Mouse (Mus musculus) megakaryocyte, adult 5-6 weeks (primary cell): ENCODE measurements around the gene Btaf1. TPM values are rescaled to one million over a fixed set of nuclear protein-coding genes. Genes with fewer than 3 reads are reported as not detected.
A peak's percentile ranks its signal among the peaks of the same experiment; 100 is the strongest.

Source experiments
- ATAC-seq: 2 replicates; pipeline ENCODE4 v1.8.0; 2016; ENCODE audit warnings: mild to moderate bottlenecking, inconsistent platforms; ENCODE audit not compliant: poor library complexity, severe bottlenecking
- total RNA-seq, 2 experiments: library from RNA; stranded (forward) in 1 of 2; stranded (reverse) in 1 of 2; fragments of 153-499, 151-499 nt in 1 of 2; fragments of 221-1000, 200-1000 nt in 1 of 2; gene quantifications; 2 replicates each; pipeline versions ENCODE4 v1.2.3 to v1.2.4; 2015 to 2017

The Btaf1 gene
- total RNA-seq, 2 experiments from 2014 or later = 30.8 to 44.2 TPM

DNA sequence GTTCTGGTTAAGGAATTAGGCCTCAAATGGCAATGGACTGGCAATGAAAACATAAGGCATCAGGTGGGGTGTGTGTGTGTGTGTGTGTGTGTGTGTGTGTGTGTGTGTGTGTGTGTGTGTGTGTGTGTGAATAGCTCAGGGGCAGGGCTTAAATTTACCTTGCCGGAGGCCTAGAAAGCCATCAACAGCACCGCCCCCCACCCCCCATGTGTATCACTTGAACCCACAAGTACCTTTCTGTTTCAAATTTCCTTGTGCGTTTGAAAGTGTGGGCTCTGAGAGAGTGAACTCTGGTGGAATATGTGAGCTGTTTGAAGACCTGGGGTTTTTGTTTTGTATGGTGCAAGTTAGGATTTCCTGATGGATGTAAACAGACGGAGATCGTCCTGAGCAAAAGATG lies 93.1 kb downstream of the Btaf1 start:
- ATAC-seq = no peak

DNA sequence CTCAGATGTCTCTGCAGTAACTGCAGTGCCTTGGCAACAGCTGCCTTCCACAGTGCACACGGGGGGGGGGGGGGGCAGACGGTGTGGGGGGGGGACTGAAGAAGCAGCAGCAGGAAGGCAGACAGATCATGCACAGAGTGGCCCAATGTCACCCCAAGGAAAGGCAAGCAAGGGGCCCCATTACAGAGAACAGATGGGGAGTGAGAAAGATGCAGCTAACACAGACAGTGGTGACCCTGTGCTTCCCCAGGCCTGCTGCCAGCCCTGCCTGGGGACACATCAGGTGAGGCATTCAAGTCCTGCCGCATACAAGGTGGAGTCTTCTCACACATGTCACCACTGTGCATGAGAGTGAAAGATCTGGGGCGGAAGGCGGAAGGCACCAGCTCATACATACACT lies 94.7 kb downstream of the Btaf1 start:
- ATAC-seq = no peak

DNA sequence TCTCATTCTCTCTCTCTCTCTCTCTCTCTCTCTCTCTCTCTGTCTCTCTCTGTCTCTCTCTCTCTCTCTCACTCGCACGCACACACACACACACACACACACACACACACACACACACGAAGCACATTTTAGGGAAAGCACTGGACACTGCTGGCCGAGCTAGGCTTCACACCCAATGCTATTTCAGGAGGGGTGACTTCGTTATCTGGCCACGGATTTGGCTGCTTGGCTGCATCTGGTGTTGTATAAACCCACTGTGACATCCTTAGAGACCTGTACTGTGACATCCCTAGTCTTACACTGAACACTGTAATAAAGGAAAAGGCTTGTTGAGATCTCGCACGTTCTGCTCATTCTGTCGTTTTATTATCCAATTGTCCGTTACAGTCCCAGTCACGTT lies 95.1 kb downstream of the Btaf1 start:
- no peak for ATAC-seq

DNA sequence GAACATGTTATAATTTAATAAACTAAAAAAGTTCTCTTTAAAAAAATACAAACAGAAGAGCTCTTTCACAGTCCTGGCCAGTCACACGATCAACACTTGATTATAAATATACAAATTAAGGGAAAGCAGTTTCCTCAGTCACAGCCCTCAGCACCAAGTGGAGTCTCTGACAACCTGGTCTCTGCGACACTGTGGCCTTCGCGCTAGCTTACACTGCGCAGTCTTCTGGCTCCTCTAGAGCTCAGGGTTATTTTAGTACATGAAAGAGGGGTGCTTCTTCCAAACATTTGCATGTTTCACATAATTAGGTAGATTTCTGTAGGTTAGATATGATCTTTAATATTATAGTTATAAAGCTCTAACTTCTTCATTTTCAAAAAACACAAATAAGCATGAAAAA lies 96.3 kb downstream of the Btaf1 start:
- no peak for ATAC-seq

DNA sequence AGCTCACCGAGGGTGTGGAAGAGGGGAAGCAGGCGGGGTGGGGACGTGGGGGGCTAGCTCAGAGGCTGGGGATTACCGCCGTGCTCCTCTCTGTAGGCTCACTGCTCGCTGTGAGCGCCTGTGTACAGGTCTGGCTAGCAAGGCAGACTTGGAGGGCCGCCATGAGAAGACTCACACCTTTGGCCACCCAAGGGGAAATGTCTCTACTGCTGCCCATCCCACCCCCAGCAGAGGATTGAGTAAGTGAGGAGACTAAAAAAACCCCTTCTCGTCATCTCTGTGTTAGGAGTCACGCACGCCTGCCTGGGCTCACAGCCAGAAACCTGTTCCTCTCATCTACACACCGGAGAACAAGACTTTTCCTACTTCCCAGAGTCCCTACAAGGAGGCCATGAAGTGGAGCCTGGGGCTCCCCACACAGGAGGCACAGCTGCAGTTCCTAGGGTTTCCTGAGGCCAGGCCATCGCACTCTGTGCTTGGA lies 100.0 kb downstream of the Btaf1 start:
- ATAC-seq = no peak

DNA sequence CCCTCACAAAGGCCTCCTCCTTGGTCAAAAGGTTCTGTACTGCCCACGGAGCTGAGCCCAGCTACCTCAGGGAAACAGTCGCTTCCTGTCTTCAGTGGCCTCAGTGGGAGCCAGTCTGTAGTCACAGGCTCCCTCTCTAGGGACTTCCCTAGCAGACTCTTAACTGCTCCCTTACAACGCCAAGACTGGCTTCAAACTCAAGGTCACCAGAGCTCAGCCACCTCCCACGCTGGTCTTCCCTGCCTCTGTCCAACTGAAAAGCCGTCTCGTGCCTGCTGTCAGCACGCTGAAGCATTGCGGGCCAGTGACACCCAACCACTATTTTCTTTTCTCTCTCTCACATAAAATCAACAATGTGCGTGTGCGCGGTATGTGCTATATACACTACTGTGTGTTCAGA lies 100.5 kb downstream of the Btaf1 start:
- ATAC-seq = no peak

DNA sequence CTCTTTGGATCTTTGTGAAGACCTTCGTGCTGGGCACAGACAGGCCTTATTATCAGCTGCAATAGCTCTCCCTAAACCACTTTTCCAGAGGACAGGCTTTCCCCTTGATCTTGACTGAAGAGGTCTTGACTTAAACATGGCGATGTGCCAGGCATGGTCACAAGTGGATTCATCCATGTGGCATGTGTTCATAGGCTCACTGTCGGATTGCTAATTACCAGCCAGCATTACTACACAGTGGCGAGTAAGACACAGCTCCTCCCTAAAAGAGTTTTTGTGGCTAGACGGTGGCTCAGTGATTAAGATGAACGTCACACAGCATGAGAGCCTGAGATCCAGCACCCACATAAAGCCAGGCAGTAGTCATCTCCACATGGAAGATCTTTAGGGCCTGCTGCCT lies 103.9 kb downstream of the Btaf1 start:
- ATAC-seq = no peak

DNA sequence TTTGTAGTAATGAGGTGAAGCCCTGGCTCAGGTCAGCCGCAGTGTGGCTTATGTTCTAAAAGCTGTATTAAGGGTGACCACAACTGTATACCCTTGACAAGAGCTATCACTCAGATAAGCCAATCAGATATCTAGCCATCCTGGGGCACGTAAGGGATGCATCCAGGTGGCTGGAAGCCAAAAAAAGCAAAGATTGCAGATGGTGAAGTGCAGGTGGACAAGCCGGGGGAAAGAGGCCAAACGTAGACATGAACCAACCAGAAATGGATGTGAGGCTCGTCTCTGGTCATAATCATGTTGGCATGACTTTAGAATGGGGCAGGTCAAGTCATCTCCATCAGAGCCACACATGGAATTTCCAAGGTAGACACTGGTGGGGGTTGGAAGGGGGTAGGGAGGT lies 105.6 kb downstream of the Btaf1 start:
- no peak for ATAC-seq

DNA sequence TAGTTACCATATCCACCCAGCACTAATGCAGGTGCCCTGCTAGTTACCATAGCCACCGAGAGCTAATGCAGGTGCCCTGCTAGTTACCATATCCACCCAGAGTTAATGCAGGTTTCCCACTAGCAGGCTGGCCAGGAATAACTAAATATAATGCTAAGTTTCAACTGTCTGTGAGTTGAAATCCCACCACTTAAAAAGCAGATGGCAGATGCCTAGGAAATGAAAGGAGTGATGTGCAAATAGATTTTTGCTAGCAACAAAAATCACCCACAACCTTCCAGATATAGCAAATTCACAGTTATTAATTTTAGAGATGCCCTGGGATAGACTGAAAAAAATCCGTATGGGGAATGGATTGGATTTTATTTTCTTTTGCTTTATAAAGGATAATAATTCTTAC lies 106.5 kb downstream of the Btaf1 start:
- ATAC-seq = no peak

DNA sequence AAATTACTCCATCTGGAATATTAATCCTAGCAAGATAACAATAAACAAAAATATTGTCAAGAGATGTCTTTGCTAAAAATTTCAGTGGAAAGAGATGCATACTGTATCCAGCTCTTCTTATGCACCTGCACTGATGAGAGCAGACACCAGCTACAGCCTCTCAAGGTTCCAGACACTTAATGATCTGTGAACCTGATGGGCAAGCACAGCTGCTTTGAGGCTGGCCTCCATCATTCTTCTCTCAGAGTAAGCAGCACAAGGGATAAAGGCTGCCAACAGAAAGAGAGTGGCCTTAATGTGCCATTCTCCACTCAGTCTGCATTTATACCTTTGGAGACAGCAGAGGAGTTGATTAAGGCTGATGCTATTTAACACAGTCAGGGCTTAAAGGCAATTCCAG lies 115.0 kb downstream of the Btaf1 start:
- ATAC-seq = no peak

DNA sequence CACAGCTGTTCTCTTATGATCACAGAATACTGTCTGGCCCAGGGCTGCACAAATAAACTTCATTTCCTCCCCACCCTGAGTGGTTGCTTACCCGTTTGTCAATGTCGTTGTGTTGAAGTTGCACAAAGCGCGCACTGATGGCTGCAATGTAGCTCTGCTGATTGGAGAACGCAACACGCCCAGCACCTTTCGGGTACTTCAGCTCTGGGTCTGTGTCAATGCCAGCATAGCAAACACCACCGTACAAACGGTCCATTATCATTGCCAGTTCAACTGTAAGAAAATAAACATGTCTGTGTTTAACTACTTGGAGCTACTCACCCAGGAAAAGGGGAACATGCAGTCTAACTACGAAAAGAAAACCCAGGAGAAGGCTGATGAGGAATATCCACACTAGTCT lies 118.6 kb downstream of the Btaf1 start:
- no peak for ATAC-seq

DNA sequence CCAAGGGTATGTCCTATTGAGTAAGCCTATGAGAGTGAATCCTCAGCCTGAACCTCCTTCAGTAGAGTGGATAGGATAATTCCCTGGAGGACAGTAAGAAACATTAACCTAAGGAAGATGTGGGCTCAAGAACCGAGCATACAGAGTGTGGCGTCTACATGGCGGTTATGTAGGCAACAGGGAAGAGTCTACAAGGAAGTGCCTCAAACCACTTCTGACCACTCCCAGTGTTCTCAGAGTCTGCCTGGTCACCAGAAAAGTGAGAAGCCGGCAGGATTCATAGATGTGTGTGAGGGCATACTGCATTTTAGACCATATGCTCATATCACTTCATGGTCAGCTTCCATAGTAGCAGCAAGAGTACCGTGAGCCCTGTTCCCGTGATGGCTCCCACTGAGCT lies 122.6 kb downstream of the Btaf1 start:
- peak; percentile 81 for ATAC-seq

DNA sequence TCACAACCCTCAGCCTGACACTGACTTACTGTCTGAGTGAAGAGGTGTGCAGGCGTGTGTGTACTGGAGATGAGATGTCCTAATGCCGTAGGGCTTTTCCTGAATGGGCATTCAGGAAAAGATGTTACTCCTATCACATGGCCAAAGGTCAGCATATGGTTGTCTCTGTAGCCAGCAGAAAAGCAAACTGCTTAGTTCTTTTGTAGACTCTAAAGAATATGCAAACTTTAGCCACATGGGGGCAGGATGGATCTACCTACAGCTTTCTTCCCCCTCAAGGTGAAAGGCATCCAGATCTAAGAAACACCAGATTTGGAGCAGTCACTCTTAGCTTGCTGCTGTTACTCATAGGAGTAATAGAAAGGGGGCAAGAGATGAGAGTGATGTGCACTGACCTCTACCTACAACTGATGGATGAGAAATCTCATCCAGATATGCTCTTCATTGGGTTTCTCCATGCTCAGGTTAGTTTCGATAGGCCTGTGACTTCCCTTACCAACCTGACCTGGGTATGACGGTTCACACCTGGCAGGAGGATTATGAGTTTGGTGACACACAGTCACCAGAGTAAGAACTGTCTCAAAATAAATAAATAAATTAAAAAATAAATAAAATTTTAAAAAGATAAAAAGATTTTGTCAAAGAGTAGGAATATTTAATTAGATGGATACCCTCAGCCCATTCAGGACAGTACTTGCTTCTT lies 124.9 kb downstream of the Btaf1 start:
- peak; percentile 37; the same call in 1 of the 2 replicates for ATAC-seq

DNA sequence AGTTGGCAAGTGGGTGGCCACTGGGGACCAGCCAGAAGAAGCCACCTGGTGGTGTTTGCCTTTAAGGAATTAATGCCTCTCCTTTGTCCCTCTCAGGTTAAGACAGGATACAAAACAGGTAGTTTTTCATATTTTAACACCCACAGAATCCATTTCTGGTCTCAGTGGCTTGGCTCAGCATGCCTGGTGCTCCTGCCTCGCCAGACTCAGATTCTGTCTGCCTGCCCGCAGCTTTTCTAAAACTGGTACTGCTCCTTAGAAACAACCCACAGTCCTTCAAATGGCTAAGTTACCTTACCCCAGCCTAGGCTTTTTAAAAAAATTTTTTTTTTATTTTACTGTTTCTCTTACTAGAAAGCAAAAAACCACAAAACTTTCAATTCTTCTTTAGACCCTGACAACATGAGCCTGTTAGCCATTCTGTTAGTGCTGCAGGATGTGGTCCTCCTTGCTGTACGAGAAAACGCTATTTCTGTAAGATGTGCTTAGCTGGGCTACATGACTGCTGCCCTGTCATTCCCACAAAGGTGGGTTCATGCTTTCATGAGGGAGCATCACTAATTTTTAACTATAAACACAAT lies 130.2 kb downstream of the Btaf1 start:
- peak; percentile 21; the same call in 1 of the 2 replicates for ATAC-seq

DNA sequence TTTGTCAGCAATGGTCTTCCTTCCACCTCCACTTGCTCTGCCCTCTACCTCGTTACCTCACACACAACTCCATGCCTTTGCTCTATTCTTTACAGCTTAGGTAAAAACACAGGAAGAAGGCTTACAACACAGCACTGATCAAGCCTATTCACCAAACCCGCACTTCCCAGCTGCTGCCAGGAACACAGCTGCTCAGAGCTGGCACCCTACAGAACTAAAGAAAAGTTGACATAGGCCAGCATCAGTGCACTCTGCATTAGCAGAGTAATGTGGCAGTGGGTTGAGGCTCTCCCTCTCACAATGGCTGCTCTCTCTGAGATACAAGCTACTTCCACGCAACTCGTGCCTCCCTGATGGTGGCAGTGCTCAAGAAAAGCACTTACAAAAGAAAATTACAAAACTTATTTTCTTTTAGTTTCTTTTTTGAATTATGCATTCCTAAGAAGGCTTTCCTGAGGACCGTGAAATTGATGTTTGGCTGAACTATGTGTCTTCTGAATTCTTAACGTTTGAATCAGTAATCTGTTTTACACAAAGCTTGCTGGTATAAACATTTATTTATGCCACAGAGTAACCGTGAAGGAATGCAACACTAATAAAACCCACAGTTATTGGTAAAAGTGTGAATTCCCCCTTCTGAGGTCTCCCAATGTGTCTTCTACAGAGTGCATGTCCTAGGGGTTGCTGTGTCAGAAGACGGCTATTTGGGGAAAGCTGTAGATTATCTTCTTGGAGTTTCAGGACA lies 131.5 kb downstream of the Btaf1 start:
- 0 out of 2 replicates have a peak, but pooled peaks have one; percentile 21 for ATAC-seq

DNA sequence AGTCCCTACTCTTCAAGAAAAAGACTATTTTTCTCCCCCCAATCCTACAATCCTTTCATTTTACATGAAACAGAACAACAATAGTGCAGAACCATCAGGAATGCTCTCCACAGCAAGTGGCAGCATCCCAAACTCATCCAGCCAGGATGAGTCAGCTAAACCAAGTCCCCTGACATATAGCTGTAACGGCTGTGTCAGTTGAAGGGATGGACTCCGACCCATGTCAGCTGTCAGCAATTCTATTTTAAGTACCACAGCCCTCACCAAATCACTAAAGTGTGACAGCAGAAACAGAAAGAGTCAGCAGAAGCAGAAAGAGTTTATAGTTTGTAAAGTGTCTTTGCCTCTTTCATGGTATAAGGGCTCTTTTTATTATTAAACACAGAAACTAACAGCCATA lies 133.7 kb downstream of the Btaf1 start:
- no peak for ATAC-seq

DNA sequence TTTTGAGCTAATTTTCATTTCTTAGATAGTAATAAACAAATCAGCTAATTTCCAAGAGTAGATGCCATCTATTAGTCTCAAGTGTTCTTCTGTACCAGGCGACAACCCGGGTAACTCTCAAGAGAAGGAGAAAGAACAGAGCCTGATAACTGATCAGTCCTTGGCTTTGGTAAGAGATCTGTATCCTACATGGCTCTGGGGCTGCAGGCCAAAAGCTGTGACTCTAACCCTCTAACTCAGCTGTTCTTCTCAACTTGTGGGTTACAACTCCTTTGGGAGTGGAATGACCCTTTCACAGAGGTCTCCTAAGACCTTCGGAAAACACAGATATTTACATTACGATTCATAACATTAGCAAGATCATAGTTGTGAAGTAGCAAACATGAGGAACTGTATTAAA lies 134.2 kb downstream of the Btaf1 start:
- ATAC-seq = no peak

Other genes with a start within 250 kb of the Btaf1 start
- gene Ppp1r3c, start 189.4 kb upstream of the Btaf1 start, total RNA-seq (2015) = not detected in 2 replicates
- gene Ppp1r3c, start 189.4 kb upstream of the Btaf1 start, total RNA-seq (2017) = not detected in 2 replicates
- 57.7 and 60.9 TPM in 2 replicates for gene Tnks2, start 91.8 kb upstream of the Btaf1 start, total RNA-seq (2015)
- 78.5 and 88.0 TPM in 2 replicates for gene Tnks2, start 91.8 kb upstream of the Btaf1 start, total RNA-seq (2017)
- 0.42 and 0.84 TPM in 2 replicates for gene Fgfbp3, start 6.5 kb upstream of the Btaf1 start, total RNA-seq (2015)
- 0.24 and 0.81 TPM in 2 replicates for gene Fgfbp3, start 6.5 kb upstream of the Btaf1 start, total RNA-seq (2017)